Mouse (Mus musculus) heart, postnatal 10 days (tissue): ENCODE results near the gene Samd13. TPM values are rescaled to one million over a fixed set of nuclear protein-coding genes. Genes with fewer than 3 reads are reported as not detected.
A peak's percentile ranks its signal among the peaks of the same experiment; 100 is the strongest.

Experiments used
- DNase-seq, 2 experiments: peaks; one replicate each; pipeline ENCODE4 v3.0.0; 2021
- intact Hi-C: fragments of 180-260 bp; cut with DNase I; formaldehyde crosslinking; loops from one replicate; pipeline ENCODE4 v1.15.1; 2025
- total RNA-seq, 2 experiments: library from RNA; stranded (reverse); gene quantifications; 2 replicates each; pipeline ENCODE4 v1.2.3; 2021

Gene Samd13
- total RNA-seq, 2 experiments from 2014 or later, result 1.8 TPM

GRCm38 (mm10) chr3:146676193-146676592, 9.2 kb downstream of the Samd13 start:
- intact Hi-C loops, result no loop called here
- no peak for DNase-seq

- intact Hi-C loops, result no loop called here
- DNase-seq, result no peak
These were observed 10.3 kb downstream of the Samd13 start for GRCm38 (mm10) chr3:146675101-146675500.

GRCm38 (mm10) chr3:146671121-146671520, 14.3 kb downstream of the Samd13 start:
- intact Hi-C loops, result no loop called here
- DNase-seq, result peak; percentile 46 to 58

- intact Hi-C loops, result no loop called here
- DNase-seq, result no peak
These were observed 23.5 kb downstream of the Samd13 start for GRCm38 (mm10) chr3:146661907-146662306.

- intact Hi-C loops, result no loop called here
- DNase-seq, result no peak
These were observed 24.4 kb downstream of the Samd13 start for GRCm38 (mm10) chr3:146661001-146661400.

GRCm38 (mm10) chr3:146659321-146659720, 26.1 kb downstream of the Samd13 start:
- peak in 1 of 2 experiments; percentile 39 for DNase-seq
- intact Hi-C loops, result no loop called here

GRCm38 (mm10) chr3:146658061-146658639, 27.2 kb downstream of the Samd13 start:
- DNase-seq, result no peak
- intact Hi-C loops, result no loop called here

- intact Hi-C loops, result no loop called here
- DNase-seq, result no peak
These were observed 28.0 kb downstream of the Samd13 start for GRCm38 (mm10) chr3:146657433-146657832.

- intact Hi-C loops, result no loop called here
- DNase-seq, result no peak
These were observed 30.2 kb downstream of the Samd13 start for GRCm38 (mm10) chr3:146655111-146655577.

GRCm38 (mm10) chr3:146653692-146654091, 31.7 kb downstream of the Samd13 start:
- no peak for DNase-seq
- intact Hi-C loops, result no loop called here

- intact Hi-C loops, result no loop called here
- DNase-seq, result no peak
These were observed 33.0 kb downstream of the Samd13 start for GRCm38 (mm10) chr3:146652431-146652830.

GRCm38 (mm10) chr3:146651217-146651616, 34.2 kb downstream of the Samd13 start, which contains the start of gene 4930503B20Rik:
TSS of gene 4930503B20Rik (minus strand) at chr3:146651317.
- intact Hi-C loops, result no loop called here

GRCm38 (mm10) chr3:146650716-146651115, 34.7 kb downstream of the Samd13 start:
- intact Hi-C loops, result no loop called here

More at GRCm38 (mm10) chr3:146651217-146651616, 34.2 kb downstream of the Samd13 start, which contains the start of gene 4930503B20Rik:
- DNase-seq, result no peak

GRCm38 (mm10) chr3:146649311-146649894, 36.0 kb downstream of the Samd13 start:
- intact Hi-C loops, result no loop called here
- DNase-seq, result no peak

More at GRCm38 (mm10) chr3:146650716-146651115, 34.7 kb downstream of the Samd13 start:
- no peak for DNase-seq

- DNase-seq, result no peak
These were observed 43.5 kb downstream of the Samd13 start for GRCm38 (mm10) chr3:146641818-146642427.

GRCm38 (mm10) chr3:146632506-146632905, 52.9 kb downstream of the Samd13 start:
- no peak for DNase-seq
- intact Hi-C loops, result no loop called here

More at GRCm38 (mm10) chr3:146641818-146642427, 43.5 kb downstream of the Samd13 start:
- intact Hi-C loops, result no loop called here

GRCm38 (mm10) chr3:146628227-146628982, 57.0 kb downstream of the Samd13 start:
- intact Hi-C loops, result no loop called here
- DNase-seq, result no peak

- DNase-seq, result no peak
- intact Hi-C loops, result no loop called here
These were observed 59.6 kb downstream of the Samd13 start for GRCm38 (mm10) chr3:146625766-146626165.

GRCm38 (mm10) chr3:146621966-146622365, 63.4 kb downstream of the Samd13 start:
- intact Hi-C loops, result no loop called here
- DNase-seq, result no peak

- DNase-seq, result peak; percentile 38 to 42
- intact Hi-C loops, result no loop called here
These were observed 64.7 kb downstream of the Samd13 start for GRCm38 (mm10) chr3:146620555-146621249.
